Mouse (Mus musculus) ZHBTc4 (cell line): ENCODE measurements around the gene Xrcc3.
A peak's percentile ranks its signal among the peaks of the same experiment; 100 is the strongest.

ENCODE experiments used
- DNase-seq: peaks from one replicate; pipeline ENCODE4 v3.0.0-alpha.2; 2011; ENCODE audit warnings: low read depth, low spot score

Xrcc3 gene

DNA sequence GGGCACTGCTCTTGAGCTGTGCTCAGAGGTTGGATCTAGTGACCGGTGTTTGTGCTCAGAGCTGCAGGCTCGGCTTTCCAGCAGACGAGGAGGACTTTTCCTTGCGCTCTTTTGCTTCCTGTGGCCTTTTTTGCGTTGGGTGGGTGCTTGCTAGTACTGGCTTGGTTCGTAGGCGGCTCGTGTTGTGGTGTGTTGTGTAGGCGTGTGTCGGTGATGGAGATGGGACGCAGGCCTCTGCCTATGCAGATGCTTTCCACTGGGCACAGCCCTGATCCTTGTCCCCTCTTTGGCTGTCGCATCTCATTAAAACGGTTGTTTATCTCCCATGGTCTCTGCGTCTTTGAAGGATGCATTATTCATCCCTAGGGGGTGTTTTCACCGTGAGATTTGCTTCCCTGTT, 38.8 kb downstream of the Xrcc3 start:
- no peak for DNase-seq

DNA sequence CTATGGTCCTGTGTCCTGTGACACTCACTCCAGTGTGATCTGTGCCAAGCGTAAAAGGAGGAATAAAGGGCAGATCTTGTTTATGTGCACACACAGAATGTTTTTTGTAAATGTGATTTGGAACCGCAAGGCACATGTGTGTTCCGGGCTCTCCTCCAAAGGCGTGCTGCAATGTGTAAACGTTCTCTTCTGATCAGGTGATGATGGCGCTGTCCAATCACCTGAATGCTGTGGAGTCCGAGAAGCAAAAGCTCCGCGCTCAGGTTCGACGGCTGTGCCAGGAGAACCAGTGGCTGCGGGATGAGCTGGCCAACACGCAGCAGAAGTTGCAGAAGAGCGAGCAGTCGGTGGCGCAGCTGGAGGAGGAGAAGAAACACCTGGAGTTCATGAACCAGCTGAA, 39.5 kb downstream of the Xrcc3 start:
- peak; percentile 58 for DNase-seq

DNA sequence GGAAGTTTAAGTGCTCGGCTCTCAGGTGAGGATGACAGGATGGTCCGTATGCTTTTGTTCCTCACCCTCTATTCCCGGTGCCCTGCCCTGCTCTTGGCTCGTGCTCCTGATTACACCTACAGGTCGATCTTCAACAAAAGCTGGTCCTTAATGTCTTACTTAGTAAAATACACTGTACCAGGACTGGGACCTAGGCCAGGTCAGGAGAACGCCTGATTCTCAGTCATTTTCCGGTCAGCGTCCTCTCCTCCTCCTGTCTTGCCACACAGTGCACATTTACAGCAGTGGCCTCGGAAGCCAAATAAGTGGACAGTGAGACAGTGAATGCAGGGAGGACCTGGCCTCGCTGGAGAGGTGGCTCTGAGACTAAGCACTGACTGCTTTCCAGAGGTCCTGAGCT, 43.0 kb downstream of the Xrcc3 start:
- no peak for DNase-seq

DNA sequence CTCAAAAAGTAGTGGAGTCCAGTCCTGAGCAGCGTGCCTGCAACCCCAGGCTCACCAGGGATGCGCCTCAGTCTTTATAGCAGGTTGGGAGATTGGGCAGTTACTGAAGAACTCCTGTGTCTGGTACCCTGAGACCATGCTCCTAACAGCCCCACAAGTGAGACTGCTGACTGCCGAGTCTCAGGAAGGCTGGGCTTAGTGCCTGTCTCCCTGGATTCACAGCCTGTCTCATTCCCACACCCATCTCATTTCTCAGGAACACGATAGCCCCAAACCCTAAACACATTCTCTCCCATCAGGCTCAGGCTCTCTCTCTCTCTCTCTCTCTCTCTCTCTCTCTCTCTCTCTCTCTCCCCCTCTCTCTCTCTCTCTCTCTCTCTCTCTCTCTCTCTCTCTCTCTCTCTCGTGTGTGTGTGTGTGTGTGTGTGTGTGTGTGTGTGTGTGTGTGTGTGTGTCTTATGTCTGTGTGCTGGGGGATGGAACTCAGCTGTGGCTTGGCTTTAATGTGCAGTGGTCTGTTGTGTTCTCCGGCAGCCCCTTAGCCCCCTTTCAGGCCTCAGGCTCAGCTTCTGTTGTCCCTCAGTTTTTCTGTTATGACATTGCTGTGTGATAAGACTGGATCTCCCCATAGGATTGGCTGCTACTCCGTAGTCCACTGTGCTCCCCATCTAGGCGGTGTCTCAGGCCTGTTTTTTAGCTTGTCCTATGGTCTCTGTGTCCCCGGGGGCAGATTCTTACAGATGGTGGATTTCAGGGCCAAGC, 43.7 kb downstream of the Xrcc3 start:
- DNase-seq = no peak

DNA sequence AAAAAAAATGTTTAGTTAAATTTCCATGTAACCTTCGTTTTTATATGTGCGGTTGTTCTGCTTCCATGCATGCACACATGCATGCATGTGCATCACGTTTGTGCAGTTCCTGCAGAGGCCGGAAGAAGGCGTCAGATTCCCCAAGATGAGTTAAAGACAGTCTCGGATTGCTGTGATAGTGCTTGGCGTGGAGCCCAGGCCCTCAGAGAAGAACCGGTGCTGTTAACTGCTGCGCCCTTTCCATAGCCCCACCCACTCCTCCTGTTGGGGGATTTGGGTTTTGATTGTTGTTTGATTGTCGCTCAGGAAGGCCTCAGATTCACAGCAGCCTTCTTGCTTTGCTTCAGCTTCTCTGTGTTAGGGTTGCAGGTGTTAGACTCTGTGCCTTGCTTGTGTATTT, 44.4 kb downstream of the Xrcc3 start:
- DNase-seq = peak; percentile 92

DNA sequence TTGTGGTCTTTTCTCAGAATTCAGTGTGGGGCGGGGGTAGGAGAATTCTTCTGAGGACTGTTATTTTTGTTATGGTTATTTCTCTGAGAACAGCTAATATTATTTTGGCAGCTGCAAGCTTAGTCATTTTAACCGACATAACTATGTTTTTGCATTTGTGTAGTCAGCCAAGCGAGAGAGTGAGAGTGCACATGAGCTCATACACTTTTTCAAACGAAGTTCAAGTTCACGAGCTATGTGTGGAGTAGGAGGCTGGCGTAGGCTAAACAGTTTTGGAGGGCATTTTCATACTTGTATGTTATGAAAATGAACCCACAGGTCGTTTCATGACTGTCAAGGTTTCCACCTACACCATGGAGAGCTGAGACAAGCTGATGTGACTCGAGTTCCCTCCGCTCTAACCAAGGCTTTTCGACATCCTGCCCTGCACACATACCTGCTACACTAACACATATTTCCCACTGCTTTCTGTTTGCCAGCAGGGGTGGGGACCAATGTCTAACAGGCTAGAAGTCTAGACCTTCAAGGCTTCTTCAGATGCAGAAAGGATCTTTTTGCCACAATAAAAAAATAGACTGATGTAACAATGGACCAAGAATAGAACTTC, 45.2 kb downstream of the Xrcc3 start:
- DNase-seq = no peak

DNA sequence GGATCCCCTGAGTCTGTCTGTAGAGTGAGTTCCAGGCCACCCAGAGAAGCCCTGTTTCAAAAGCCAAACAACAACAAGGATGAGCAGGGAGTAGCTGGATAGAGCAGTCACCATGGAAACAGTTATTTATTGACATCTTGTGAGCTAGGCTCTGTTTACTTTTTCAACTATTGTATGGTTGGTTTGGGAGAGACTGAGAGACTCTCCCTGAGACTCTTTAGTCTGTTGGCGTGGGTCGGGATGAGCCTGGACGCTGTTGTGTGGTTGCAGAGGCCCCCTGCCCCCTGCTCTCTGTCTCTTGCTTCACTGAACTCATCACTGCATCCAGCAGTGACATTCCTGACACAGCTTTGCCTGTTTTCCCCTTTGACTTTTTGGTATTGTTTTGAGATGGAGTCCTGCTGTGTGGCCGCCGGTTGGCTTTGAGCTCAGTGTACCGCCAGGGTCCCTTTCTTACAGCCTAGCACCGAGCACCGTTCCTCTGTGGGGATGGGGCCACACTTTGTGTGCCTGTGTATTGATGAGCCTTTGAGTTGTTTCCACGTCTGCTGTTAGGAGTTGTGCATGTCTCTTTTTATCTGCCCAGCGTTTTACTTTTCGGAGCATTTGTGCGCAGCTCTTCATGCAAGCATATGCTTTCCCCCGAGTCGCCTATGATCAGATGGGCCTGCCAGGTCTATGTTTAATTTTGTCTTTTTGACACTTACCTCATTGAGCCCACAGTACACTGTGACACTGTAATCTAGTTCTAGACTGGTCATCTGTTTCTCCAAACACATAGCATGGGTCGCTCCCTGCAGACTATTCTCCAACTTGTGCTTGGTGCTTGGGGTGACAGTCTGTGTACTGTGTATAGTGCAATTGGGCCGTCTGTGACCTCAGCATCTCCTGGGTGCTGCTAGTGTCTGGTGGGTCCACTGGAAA, 47.1 kb downstream of the Xrcc3 start:
- peak; percentile 75 for DNase-seq

DNA sequence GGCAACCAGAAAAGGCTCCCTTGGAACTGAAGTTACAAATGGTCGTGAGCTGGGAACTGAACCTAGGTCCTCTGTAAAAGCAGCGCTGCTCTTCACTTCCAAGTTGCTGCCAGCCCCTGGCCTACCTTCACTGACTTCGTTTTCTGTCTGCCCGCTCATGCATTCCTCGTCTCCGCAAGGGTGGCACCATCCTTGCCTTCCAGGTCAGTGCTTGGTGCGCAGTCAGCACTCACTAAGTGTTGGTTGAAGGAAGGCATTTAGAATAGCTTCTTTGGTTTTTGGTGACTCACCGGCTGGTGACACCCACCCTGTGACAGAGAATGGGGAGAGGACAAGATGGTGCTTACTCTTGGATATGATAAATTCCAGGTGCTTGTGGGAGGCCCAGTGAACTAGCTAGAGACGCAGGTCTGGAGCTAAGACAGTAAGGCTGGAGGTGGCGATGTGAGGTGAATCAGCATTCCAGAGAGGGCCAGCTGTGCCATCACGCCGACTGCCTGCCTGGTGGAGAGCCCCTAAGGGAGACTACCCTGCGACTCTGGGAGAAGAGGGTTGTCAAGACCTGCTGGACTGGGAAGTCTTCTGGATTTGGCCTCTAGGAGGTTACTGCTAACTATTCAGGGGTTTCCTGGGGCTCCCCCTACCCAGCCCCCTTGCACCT, 50.9 kb downstream of the Xrcc3 start:
- no peak for DNase-seq

DNA sequence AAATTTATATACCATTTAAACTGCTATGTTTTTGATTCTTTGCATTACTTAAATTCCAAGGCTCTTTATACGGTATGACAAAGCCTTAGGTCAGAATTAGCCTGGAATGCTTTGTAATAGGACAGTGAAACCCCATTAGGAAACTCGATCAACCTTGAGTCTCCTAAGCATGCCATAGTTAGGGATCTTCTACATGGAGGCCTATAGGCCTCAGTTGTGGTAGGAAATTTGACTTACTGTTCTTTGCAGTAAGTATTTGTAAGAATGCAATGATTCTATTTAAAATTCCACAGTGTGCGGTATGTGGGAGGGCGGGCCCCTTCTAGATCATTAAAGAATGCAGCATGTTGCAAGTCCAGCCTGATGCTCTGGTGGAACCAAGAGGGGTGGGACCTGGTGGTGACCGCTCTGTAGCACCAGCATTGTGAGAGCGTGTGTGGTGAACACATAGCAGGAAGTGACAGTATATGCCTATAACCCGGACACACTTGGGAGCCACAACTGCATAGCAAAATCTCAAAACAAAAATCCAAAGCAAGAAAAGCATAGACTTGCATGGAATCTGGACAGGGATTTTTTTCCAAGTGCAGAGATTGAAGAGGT, 53.3 kb downstream of the Xrcc3 start:
- no peak for DNase-seq

DNA sequence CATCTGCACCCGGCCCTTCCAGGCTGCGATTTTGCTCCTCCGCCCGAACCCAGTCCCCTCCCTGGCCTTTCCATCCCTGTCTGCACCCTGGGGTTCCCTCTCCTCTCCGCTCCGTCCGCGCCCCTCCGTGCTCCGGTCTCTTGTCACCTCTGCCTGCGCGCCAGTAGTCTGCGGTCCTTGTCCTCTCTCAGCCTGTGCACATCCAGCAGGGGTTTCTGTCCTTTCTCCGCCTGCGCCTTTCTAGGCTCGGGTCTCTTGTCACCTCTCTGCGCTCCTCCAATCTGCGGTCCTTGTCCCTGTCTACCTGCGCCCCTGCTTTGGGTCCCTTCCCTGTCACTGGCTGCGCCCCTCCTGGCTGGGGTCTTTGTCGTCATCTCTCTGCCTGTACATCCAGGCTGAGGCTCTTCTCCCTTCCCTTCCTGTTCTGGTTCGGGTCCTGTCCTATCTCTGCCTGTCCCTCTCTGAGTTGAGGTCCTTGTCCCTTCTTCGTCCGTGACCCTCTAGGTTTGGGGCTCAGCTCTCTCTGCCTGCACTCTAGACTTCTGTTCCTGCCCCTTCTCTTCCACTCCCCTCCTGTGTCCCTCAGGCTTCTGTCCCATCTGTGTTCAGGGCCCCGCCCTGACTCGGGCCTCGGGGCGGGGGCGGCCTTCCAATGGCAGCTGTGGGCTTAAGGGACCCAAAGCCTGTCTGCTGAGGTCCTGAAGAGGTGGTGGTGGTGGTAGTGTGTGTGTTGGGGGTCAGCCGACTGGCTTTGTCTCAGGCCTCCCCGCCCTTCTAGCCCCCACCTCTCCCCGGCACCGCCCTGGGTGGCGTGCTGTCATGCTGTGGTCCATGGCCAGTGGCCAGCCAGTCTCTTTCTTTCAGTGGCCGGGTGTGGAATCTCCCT, 54.3 kb downstream of the Xrcc3 start:
- DNase-seq = peak; percentile 44

DNA sequence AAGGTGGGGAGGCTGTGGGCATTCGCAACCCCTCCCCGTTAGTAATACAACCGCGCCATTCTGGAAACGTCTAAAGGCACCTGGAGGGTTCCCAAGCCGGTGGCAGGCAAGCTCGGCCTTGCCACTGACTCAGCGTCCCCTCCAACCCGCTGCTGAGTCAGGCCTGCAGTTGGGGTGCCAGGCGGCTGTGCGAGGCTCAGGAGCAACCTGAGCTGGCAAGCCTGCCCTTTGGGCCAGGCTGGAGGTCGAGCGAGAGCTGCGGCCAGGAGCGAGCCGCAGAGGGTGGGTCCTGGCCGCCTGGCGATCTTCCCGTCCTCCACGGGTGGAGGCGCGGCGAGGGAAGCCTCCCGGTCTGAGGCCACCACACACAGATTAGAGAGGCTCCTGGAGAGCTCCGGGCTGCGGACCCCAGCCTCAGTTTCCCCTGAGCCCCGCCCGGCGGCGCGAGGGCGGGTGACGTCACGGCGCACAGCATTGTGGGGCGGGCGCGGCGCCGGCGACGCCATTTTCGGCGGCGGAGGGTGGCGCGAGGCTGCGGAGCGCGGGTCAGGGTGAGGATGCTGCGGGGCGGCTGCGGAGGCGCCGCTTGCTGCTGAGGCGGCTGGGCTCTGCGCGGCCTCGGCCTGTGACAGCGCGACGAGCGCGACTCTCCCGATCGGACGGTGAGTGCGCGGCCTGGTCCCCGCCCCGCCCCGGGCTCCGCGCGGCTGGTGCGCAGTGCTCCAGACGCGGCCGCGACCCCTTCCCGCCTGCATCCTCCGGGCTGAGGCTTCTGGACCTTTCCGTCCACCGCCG, 55.1 kb downstream of the Xrcc3 start, which contains the start of gene Klc1:
Gene Klc1, plus strand, starts transcription at position 469 of the 795 bp plus-strand sequence.
- DNase-seq = peak; percentile 68

DNA sequence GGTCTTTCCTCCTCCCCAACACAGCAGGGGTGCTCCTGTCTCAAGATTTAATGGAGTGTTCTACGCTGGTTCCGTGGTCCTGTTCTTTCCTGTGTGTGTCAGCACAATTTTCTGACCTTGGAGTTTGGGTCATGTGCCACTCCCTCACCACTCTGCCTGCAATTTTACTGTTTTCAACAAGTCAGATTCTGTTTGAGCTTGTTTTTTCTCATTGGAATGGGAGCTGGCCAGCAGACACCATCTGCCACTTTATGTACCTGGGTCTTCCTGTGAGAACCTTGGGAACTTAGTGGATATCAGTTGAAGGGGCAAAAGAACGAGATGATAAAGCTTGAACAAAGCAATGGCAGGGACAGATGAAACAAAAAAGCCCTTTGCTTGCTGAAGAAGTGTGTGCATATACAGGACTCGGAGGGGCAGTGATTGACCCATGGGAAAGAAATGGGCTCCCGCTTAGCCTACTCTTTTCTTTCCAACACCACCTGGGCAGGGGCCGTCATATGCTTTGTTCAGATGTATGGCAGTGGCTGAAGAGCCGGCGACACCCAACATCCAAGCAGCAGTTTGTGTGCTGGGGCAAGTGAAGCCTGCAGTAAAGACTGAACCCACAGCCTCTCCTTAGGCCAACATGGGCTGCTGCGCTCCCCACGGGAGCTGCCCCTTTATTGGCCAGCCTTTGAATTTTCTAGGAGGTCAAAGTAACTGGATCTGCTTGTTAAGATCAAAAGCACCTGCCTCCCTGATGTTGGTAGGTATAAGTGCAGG, 55.9 kb downstream of the Xrcc3 start:
- DNase-seq = peak; percentile 45

DNA sequence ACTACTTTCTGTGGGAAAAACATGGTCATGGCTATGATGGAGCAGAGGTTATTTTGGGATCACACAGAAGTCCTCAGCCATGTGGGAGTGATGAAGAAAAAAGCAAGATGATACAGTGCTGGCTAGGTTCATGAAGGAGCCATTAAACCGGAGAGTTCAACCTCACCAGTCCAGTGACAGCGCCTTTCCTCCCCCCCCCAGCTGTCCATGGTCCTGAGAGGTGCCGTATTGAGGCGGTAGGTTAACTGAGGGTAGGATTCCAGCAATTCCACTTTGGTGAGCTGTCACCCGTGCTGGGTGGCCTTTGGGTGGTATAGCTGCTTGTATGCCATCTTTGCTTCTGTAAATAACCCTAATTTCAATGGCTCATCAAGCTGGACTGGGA, 57.0 kb downstream of the Xrcc3 start:
- peak; percentile 57 for DNase-seq

DNA sequence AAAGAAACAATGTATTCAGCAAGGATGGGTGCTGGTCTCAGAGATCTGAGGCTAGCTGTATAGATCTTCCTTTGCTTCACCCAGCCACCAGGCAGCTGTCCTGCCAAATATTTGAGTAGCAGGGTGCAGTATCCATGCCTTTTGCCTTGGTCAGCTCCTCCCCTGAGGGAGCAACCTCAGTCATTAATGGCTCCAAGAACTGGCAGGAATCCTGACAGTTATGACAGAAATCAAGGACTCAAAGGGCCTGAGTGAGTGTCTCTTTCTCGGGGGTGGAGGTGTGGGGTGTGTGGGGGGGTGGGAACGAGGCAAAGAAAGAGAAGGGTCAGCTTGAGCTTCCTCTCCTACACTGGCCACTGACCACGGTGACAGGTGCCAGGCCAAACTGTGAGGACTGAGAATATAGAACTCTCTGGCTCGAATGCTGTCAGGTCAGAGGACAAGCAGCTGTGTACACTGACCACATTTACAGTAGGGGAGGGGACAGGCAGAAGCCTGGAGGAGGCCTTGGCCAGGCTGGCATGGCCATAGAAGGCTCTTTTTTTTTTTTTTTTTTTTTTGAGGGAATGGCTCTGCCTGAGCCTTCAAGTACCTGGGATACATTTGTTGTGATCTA, 57.5 kb downstream of the Xrcc3 start:
- DNase-seq = no peak

DNA sequence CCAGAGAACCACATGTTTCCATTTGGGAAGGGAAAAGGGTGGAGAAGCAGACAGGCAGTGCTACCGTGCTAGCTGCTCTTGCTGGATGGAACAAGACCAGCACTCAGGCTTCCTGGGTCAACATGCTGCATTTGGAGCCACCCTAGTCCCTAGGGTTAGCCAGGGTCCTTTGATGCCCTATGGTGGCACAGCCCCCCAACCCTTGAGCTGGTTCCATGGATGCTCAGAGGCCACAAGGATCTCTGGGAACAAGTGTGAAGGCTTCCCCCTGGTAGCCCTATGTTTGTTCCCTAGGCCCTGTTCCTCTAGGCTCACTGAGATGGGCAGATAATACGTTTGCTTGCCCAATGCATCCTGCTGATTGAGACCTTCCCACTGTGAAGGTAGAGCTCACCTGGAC, 58.4 kb downstream of the Xrcc3 start:
- no peak for DNase-seq

DNA sequence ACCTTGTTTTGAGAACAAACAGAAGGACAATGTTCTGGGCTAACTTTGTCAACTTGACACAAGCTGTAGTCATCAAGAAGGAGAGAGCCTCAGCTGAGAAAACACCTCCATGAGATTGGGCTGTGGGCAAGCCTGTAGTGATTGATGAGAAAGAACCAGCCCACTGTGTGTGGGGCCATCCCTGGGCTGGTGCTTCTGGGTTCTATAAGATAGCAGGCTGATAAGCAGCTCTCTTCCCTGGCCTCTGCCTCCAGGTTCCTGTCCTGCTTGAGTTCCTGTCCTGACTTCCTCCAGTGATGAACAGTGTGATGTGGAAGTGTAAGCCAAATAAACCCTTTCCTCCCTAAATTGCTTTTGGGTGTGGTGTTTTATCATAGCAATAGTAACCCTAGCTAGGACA, 59.0 kb downstream of the Xrcc3 start:
- DNase-seq = no peak

DNA sequence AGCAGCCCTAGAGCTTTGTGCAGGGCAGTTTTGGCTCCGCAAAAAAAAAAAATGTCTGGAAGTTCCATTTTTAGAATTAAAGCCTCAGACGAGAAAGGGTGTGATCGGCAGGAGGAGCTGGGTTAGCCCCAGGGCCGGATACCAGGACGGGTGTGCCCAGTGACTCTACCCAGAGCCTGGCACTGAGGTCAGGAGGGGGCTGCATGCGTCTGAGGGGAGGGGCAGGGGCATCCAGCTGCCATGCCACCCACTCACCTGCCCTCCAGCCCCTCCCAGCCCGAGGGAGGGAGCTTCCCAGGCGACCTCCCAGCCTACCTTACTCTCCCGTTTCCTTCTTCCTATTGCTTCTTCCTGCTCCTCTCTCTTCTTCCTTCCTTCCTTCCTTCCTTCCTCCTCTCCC, 60.3 kb downstream of the Xrcc3 start:
- no peak for DNase-seq
